Mouse (Mus musculus): ENCODE data around the gene Rsph4a. TPM values are rescaled to one million over a fixed set of nuclear protein-coding genes. Genes with fewer than 3 reads are reported as not detected.

Rsph4a gene
- polyA plus RNA-seq, 1 experiment from 2014 or later = 0.65 TPM

GRCm38 (mm10) chr10:33945390-33945789 lies 40.5 kb downstream of the Rsph4a start:
- ATAC-seq = no peak
- Histone ChIP-seq H3K27me3 (replicated peaks; ENCODE audit: control insufficient read depth, insufficient read depth, low read length) (no peaks in the 10 kb centered on the region), H3K27ac (ENCODE audit: low read length) (no peak overlapping the region), H3K4me1 (replicated peaks; ENCODE audit: control insufficient read depth, insufficient read depth, low read length) (peaks cover 8% of the 10 kb centered on the region), H3K4me2 (ENCODE audit: low read length) (no peak overlapping the region), H3K4me3 (replicated peaks; ENCODE audit: low read length) (no peak overlapping the region), H3K36me3 (ENCODE audit: control insufficient read depth, insufficient read depth) (peaks cover 11% of the 10 kb centered on the region), H3K9ac (replicated peaks; ENCODE audit: low read depth, low read length) (no peak overlapping the region), H3K9me3 (ENCODE audit: control insufficient read depth, low read length) (no peaks in the 10 kb centered on the region)
- 85% methylated on average over 3 of the region's 3 CpGs for WGBS

GRCm38 (mm10) chr10:33946336-33946735 lies 41.4 kb downstream of the Rsph4a start:
- Histone ChIP-seq H3K9ac (replicated peaks; ENCODE audit: low read depth, low read length) (no peak overlapping the region), H3K27ac (ENCODE audit: low read length) (no peak overlapping the region), H3K4me1 (replicated peaks; ENCODE audit: control insufficient read depth, insufficient read depth, low read length) (peaks cover 9% of the 10 kb centered on the region), H3K27me3 (replicated peaks; ENCODE audit: control insufficient read depth, insufficient read depth, low read length) (no peaks in the 10 kb centered on the region), H3K36me3 (ENCODE audit: control insufficient read depth, insufficient read depth) (peaks cover 11% of the 10 kb centered on the region), H3K4me3 (replicated peaks; ENCODE audit: low read length) (no peak overlapping the region), H3K4me2 (ENCODE audit: low read length) (no peak overlapping the region), H3K9me3 (ENCODE audit: control insufficient read depth, low read length) (no peaks in the 10 kb centered on the region)
- 83% methylated on average over 2 of the region's 2 CpGs for WGBS
- ATAC-seq = no peak

- WGBS = 1% methylated on average over 40 of the region's 42 CpGs
These were observed 46.1 kb downstream of the Rsph4a start, which contains the start of gene Zup1 for GRCm38 (mm10) chr10:33950803-33951583. Zup1 (minus strand) TSS chr10:33951269.

GRCm38 (mm10) chr10:33952509-33952908 lies 47.6 kb downstream of the Rsph4a start:
- no peak for ATAC-seq
- no peaks in the 10 kb centered on the region for H3K27me3 ChIP-seq (replicated peaks; ENCODE audit: control insufficient read depth, insufficient read depth, low read length)
- H3K27ac ChIP-seq (ENCODE audit: low read length) = no peak overlapping the region
- no peaks in the 10 kb centered on the region for H3K9me3 ChIP-seq (ENCODE audit: control insufficient read depth, low read length)
- no peaks in the 10 kb centered on the region for H3K36me3 ChIP-seq (ENCODE audit: control insufficient read depth, insufficient read depth)
- no peak overlapping the region for H3K9ac ChIP-seq (replicated peaks; ENCODE audit: low read depth, low read length)
- H3K4me2 ChIP-seq (ENCODE audit: low read length) = no peak overlapping the region
- H3K4me1 ChIP-seq (replicated peaks; ENCODE audit: control insufficient read depth, insufficient read depth, low read length) = peaks cover 9% of the 10 kb centered on the region
- 90% methylated on average over 3 of the region's 3 CpGs for WGBS
- H3K4me3 ChIP-seq (replicated peaks; ENCODE audit: low read length) = no peak overlapping the region

More at GRCm38 (mm10) chr10:33950803-33951583, 46.1 kb downstream of the Rsph4a start, which contains the start of gene Zup1:
- peak within 1 kb of the TSS; percentile 66 for H3K4me2 ChIP-seq (ENCODE audit: low read length)
- peak; percentile 97 for ATAC-seq
- H3K4me1 ChIP-seq (replicated peaks; ENCODE audit: control insufficient read depth, insufficient read depth, low read length) = peaks cover 9% of the 10 kb centered on the region
- H3K27ac ChIP-seq (ENCODE audit: low read length) = no peak within 1 kb of the TSS
- no peaks in the 10 kb centered on the region for H3K9me3 ChIP-seq (ENCODE audit: control insufficient read depth, low read length)
- peak within 1 kb of the TSS; percentile 46 for H3K4me3 ChIP-seq (replicated peaks; ENCODE audit: low read length)
- H3K27me3 ChIP-seq (replicated peaks; ENCODE audit: control insufficient read depth, insufficient read depth, low read length) = no peaks in the 10 kb centered on the region
- H3K36me3 ChIP-seq (ENCODE audit: control insufficient read depth, insufficient read depth) = no peaks in the 10 kb centered on the region
- peak within 1 kb of the TSS; percentile 81 for H3K9ac ChIP-seq (replicated peaks; ENCODE audit: low read depth, low read length)

Other genes starting within 250 kb of the Rsph4a start
- gene Sult3a2, start 118.4 kb upstream of the Rsph4a start, polyA plus RNA-seq (2015; fragmentation: Nextera tagmentation; extraction: Ambion mirVana) = not detected in 2 replicates
- gene Sult3a1, start 47.4 kb upstream of the Rsph4a start, polyA plus RNA-seq (2015; fragmentation: Nextera tagmentation; extraction: Ambion mirVana) = not detected in 2 replicates
- gene Zup1, start 46.2 kb downstream of the Rsph4a start, polyA plus RNA-seq (2015; fragmentation: Nextera tagmentation; extraction: Ambion mirVana) = 22.7 and 23.8 TPM in 2 replicates
- gene Rwdd1, start 114.5 kb downstream of the Rsph4a start, polyA plus RNA-seq (2015; fragmentation: Nextera tagmentation; extraction: Ambion mirVana) = 120 and 126 TPM in 2 replicates
- not detected in 2 replicates for gene Trappc3l, start 132.5 kb downstream of the Rsph4a start, polyA plus RNA-seq (2015; fragmentation: Nextera tagmentation; extraction: Ambion mirVana)
- gene Calhm4, start 139.2 kb downstream of the Rsph4a start, polyA plus RNA-seq (2015; fragmentation: Nextera tagmentation; extraction: Ambion mirVana) = 0.06 TPM in 1 of 2 replicates, not detected in the other
- gene Calhm5, start 191.4 kb downstream of the Rsph4a start, polyA plus RNA-seq (2015; fragmentation: Nextera tagmentation; extraction: Ambion mirVana) = 0.45 and 0.51 TPM in 2 replicates
- gene Calhm6, start 222.9 kb downstream of the Rsph4a start, polyA plus RNA-seq (2015; fragmentation: Nextera tagmentation; extraction: Ambion mirVana) = 0.19 and 0.22 TPM in 2 replicates